Mouse (Mus musculus) thymus, adult 2 months (tissue): ENCODE results near the gene Rheb.

Experiments used
- CTCF ChIP-seq: fragments of 200-500 bp; IDR thresholded peaks from 2 replicates; pipeline ENCODE4 v1.5.1; 2012; ENCODE audit warnings: mild to moderate bottlenecking, control low read depth, low read length, moderate library complexity, borderline replicate concordance; ENCODE audit not compliant: control insufficient read depth, poor library complexity, insufficient read depth; ENCODE audit errors: extremely low read depth
- POLR2A ChIP-seq: fragments of 200-500 bp; IDR thresholded peaks from 2 replicates; pipeline ENCODE4 v1.6.1; 2012; ENCODE audit warnings: mild to moderate bottlenecking, low read length, control low read depth, moderate library complexity; ENCODE audit not compliant: control insufficient read depth, poor library complexity, insufficient read depth; ENCODE audit errors: extremely low read depth

DNA sequence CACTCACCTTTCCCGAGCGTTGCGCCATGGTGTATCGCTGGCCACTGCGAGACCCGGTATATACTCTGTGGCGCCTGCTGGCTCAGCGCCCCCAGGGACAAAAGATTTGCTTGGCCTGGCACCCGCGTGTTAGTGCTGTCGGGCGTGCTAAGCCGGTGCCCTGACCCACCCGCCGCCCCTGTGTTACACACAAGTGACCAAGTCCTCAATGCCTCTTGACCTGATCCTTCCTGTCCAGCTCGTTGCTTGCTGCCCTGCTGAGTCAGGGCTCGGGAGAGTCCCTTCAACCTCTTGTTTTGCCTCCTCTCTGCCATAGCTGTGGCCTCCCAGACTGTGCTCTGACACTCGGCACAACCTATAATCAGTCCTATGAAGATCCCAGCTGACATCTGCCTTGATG lies 84.6 kb downstream of the Rheb start, which contains the start of gene Crygn:
- TF ChIP-seq CTCF (no peak), POLR2A (no peak)
